Mouse (Mus musculus): ENCODE results near the gene Map2k3. TPM values are rescaled to one million over a fixed set of nuclear protein-coding genes. Genes with fewer than 3 reads are reported as not detected.

The Map2k3 gene
- total RNA-seq, 2 experiments from 2014 or later, result 12.4 to 14.8 TPM

DNA sequence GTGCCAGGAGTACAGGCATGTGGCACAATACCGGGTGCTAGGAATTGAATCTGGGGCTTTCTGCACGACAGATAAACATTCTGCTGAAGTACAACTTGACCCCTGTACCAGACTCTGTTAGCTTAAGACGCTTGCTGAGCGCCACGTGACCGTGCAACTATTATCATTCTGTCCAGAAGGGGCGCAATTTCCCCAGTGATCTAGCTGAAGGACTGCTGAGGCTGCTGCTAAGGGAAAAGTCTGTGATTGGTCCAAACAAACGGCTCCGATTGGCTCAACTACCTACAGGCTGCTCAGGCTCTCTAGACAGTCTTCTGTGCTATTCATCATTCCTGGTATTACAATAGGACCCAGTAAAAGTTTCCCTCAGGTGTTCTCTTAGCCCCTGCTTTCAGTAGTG, 4.6 kb upstream of the Map2k3 start:
- peak; percentile 81 to 88 for DNase-seq

DNA sequence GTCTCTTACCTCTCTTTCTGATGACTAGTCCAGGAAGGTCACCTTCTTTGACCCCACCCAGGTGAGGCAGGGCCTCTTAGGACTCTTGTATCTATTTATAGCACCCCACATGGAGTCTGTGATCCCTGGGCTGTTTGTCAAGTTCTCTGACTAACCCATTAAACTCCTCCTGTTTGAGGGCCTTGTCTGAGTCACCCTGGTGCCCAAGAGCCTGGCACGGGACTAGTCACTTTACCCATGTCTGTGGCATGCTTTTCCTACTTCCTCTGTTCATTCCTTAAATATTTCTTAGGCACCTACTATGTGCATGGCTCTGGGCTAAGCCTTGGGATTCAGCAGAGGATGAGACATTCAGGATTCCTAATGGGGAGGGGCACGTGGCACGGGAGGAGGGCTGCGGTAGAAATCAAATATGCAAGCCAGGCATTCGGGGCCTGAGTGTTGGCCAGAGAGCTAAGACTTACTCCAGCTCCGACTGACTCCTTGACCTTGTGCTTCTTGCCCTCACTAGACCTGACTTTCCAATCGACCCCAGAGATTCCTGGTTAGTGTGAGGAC, 1.0 kb upstream of the Map2k3 start:
- DNase-seq, result no peak

DNA sequence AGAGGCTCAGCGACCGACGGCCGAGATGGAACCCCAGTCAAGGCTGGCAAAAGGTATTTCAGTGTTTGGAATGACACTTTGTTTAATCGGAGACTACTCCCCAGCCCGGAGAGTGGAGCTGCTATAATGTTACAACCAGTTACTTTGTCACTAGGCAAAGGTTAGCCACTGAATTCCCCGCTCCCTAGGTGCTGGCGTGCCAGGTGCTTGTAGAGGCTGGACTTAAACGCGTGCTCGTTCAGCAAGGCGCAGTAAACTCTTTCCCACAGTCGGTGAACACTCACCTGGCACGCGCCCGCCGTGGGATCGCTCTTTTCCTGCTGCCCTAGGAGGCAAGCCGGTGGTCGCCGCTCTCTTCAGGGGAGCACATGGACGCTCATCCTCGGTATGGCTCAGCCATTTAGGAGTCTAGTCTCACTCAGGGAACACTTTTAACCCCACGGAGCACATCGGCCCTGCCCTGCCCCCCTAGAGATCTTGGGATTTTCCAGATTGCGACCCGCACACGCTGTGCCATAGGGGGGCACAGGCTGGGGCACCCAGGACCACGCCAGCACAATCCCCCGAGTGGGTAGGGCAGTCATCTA, 458 bp upstream of the Map2k3 start:
- DNase-seq, result no peak

DNA sequence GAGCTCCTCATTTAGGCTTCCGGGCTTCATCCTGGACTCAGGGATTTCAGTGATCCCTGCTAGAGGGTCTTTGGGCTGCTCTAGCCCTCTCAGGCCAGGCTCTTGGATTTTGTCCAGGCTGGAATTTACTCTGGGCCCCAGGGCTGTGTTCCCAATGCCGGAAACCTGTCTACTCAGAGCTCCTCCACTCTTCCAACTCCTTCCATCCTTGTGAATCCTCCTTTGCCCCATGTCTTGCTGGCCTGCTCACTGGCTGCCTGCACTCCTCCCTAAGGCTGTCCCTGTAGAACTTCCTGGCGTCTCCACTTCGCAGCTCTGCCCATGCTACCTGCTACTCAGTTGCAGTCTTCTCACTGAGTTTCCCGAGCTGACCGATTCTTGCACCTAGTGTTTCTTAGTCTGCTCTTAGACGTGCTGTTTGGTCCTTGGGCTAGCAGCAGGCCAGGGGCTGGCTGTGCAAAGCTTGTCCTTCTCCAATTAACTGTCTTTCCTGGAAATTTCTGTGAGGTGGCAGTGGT, 729 bp downstream of the Map2k3 start:
- DNase-seq, result no peak

DNA sequence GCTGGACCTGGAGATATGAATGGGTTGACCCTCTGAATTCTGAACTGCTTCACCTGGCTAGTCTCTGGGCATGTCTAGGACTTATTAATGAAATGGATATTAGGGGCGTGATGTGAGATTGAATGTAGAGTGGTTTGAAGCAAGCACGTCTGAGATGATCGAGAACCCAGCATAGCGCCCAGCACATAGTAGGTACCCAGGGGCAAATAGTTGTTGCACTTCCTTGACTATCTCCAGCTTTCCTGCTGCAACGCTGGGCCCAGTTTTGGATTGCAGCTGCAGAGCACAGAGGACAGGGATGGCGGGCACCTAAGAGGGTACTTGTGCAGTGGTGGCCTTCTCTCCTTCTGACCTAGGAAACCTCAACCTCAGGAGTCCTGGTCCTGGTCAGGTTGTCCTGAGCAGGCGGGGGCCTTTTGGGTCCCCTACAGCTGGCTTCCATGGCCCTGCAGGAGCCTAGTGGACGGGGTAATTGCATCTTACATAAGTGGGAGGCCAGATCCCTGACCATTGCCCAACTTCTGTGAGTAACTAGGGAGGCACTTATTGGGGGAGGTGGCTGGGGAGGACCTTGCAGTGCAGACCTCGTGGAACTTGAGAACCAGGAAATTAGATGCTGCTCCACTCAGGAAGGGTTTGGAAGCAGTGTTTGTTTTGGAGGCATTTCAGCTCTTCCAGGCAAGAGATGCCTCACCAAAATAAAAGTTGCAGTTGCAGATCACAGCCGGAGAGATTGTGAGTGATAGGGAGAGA, 1.5 kb downstream of the Map2k3 start:
- DNase-seq, result no peak

DNA sequence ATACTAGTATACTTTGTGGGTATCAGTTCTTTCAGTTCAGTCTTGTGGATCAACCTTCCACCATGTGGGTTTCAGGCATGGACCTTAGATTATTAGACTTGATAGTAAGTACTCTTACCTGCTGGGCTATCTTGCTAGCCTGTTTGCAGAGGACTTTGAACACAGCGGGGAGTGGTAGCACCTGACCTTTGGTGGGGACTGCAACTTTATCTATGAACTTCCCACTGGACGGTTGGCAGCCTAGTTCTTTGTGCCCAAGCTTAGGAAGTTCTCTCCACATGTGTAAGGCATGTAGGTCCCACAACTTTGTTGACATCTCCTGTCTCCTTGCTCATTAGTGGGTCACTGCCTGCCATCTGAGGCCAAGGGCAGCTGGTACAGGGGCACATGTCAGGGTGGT, 3.0 kb downstream of the Map2k3 start:
- no peak for DNase-seq

DNA sequence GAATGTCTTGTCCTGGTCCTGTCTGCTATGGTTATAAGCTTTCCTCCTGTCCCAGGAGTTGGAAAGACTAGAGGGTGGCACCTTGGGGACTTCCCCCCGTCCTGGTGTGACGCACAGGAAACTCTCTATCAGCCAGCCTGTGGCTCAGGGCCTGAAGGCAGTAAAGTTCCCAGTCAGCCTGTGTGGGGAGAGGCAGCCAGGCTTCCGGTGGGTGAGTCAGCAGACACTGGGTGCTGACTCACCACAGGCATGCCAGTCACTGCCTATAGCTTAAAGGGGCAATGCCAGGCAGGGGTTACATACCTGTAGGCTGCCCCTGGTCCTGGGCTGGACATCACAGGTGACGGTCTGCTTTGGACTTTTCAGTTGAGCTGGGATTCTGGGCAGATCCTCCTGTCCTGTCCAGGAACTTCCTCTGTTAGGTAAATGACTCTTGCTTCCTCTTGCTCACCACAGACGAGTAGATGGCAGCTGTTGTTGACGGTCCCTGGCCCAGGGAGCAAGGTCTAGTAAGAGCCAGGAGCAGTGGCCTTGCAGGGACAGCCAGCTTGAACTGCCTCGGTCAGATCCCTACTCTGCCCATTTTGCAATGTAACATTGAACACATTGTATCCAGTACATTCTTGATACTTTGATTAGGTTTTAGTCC, 3.6 kb downstream of the Map2k3 start:
- peak; percentile 33 for DNase-seq

DNA sequence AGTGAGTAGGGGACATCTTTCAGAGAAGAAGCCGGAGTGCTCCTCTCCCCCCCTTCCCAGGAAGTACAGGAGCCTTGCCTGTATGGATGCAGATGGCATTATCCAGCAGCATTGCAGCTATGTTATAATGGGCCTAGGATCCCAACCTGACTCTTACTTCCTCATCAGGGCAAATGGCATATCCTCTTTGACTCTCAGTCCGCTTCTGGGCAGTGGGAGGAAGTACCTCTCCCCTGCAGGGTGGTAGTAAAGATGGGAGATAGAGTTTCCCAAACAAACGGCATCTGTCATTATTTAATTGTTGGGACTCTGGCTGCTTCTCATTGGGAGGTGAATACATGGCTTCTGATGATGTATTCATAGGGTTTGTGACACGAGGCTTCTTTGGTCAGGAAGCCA, 4.1 kb downstream of the Map2k3 start:
- no peak for DNase-seq

DNA sequence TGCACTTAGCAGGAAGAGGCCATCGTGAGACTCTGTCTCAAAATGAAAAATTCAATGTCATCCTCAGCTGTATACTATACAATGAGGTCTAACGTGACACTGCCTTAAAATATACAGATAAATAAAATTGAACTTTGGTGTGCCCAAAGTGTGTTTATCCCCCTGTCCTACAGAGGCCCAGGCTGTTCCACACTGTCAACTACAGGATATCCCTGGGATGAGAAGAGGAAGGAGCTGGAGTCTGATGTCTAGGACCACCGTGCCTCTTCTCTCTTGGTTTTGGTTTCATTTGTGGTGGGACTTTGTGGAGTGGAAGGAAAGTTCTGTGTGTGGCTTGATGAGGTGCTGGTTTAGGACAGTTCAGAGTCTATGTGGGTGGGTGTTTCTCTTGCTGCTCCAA, 5.8 kb downstream of the Map2k3 start:
- no peak for DNase-seq

DNA sequence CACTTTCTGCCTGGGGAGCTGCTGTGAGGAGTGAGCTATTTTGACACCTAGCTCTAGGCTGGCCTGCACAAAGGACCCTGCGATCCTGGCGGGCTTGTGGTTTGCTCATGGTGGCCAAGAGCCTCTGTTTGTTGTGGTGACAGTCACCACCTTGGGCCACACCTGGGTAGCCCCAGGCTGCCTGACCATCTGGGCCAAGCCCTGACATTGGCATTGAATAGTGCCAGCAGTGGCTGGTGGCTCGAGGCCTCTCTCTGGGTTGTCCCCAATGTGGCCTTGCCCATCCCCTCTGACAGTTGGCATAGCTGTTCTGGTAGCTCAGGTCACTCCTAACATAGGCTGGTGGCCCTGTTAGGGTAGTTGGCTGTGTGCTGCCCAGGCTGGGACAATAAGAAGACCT, 7.7 kb downstream of the Map2k3 start:
- no peak for DNase-seq

DNA sequence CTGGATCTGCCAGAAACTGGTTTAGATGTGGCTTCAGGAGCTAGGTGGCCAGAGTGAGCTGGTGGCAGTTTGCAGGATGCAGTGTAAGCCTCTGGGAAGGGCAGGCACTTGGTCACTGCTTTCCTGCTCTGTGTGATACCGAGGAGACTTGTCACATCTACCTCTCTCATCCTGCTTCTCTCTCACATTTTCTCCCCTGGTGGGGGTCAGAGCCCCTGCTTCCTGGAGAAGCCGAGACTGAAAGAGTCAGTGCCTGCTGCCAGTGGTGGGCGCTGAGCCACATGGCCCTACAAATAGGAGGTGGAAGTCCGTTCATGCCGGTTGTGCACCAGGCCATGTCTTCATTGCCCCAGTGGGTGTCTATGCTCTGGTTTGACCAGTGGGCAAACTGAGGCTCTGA, 8.7 kb downstream of the Map2k3 start:
- DNase-seq, result no peak

DNA sequence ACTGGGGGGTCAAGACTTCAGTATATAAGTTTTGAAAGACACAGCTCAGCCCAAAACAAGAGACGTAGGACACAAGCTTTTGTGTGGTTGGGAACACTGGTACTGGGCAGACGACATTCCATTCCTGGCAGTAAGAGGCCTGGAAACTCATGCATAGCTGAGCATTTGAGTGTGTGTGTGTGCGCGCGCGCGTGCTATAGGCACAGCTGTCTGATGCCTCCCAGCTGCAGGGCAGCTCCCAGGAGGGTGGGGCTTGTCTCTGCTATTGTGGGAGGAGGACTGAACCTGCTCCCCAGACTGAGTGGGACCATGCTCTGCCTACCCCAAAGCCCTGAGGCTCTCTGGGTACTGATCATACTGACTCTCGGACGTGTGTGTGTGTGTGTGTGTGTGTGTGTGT, 9.5 kb downstream of the Map2k3 start:
- DNase-seq, result no peak

DNA sequence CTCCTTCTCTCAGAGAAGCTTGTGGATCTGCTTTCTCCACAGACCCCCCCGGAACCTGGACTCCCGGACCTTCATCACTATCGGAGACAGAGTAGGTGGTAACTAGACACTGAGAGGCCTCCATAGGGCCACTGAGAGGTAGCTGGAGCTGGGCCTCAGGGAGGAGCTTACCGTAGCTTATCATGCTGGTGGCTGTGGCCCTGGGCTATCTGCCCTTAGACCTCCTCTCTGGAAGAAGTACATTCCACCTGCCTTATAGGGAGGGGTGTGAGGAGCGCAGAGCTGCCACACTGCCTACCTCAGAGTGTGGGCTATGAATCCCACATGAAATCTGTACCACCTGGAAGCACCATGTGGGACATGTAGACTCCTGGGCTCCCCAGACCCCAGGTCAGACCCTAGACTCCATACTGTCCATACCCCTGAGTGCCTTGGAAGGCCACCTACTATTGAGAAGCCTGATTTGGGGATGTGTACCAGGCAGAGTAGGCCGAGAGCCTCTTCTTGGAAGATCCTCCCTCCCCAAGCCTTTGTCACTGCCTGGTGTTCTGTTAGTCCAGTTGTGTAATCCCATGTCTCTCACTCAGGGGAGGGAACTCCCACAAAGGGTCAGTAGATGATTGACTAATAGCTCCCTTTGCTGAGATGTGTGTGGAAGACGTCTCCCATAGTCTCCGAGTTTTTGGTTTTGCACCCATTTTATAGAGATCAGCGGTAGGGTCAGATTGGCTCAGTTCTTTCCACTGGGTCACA, 10.6 kb downstream of the Map2k3 start:
- no peak for DNase-seq

DNA sequence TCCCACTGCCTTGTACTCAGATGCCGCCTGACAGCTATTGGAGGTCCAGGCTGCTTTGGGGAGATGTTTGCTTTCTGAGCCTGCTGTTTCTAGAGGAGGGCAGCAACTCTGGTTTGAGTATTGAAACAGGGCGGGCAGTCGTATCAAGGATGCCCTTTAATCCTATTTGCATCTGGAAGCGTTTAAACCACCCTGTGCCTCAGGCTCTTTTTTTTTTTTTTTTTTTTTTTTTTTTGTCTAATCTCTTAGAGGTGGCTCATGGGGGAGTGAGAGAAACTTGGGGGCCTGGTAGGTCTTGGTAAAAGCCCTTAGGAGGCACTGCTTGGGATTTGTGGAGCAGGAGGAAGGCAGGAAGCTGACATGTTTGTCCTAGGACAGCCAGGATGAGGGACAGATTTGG, 13.2 kb downstream of the Map2k3 start:
- DNase-seq, result no peak

DNA sequence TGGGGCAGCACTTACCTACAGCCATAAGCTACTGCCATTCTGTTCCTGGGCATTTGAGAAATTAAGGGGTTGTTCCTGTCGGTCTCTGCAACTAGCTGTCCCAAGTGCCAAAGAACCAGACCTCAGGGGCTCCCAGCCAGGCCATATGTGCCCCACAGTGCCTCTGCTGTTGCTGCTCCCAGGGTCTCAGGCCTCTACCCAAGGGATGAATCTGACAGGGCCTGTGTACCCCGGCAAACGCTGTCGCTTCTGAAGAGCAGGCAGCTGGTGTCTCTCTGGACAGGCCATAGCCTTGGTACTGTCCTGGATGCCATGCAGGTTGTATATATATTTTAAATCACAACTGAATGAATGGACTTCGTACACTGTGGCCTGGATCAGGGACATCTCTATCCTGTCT, 20.1 kb downstream of the Map2k3 start:
- no peak for DNase-seq

DNA sequence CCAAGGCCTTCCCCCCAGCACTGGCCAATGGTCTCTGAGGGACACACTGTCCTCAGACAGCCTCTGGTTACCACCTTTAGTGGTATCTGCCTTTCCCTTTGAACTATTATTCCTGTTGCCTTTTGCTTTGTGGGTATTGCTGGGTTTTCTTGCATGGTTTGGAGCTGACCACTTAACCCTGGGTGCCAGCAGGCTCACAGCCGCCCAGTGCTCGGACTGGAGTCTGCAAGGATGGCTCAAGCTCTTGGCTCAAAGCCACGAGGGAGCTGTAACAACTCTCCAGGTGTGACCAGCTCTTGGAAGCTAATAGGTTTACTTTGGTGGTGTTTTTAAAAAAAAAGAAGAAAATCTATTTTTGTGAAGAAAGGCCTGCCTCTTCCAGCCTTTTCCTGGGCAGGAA, 20.5 kb downstream of the Map2k3 start:
- no peak for DNase-seq

DNA sequence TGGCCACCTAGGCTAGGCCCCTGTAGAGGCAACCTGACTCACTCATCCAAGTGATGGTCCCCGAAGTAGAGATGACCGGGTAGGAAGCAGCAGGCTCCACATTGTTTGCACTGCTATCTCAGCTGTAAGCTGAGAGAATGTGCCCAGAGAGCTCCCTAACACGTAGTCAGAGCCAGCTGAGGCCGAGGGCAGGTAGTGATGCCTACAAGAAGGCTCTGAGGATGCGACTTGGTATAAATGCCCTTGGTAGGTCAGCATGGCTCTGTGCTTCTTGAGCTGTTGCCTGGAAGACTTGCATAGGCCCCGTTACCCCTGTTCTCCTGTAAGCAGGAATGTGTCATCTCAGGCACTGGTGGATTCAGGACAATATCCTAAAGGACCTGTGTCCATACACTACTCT, 21.2 kb downstream of the Map2k3 start:
- no peak for DNase-seq

DNA sequence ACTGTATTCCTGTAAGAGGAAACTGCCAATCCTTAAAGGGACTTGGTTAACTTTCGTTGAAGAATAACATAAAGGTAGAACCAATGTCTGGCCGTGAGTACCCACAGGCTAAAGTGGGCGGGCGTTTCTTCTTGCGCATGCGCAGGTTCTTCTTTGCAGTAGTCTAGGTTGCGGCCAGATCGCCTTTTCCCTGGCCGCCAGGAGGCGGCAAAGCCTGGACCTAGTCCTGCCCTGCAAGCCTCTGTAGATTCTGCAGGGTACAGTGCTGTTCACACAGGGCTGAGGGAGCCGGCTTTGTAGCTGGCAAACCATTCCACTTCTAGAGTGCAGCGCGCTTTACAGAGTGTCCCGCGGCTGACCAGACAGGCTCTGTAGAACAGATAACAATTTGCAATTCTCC, 22.0 kb downstream of the Map2k3 start:
- peak; percentile 81 to 82 for DNase-seq

DNA sequence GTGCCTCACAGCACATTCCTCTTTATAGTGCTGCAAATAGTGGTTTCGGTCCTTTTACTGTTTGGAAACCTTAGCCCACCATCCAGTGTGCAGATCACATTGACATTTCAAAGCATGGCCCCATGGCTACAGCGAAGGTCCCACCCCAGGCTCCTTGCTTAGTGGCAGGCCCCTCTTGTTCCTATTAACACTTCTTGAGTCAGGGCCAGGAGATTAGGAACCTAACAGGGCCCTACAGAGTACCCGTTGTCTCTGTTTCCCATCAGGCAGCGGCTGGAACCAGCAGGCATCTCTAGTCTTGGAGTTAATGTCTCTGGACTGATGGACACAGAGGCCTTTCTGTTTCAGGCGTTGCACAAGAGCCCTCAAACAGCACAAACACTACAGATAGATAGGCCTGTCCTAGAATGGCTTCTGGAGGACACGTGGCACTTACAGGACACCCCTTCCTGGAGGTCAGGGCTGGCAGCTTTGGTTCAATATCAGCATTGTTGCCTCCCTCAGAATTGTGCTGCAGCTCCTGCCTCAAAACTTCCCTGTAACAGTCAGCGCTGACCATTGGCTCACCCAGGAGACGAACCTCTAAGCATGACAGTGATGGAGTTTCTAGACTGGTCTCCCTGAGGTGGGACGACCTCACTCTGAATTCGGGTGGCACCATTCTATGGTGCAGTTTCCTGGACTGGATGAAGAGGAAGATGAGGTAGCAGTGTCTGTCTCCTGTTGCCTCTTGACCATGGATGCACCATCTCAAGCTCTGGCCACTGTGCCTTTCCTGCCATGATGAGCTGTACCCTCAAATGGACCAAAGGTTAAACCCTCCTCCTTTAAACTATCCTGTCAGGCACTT, 22.6 kb downstream of the Map2k3 start:
- no peak for DNase-seq

DNA sequence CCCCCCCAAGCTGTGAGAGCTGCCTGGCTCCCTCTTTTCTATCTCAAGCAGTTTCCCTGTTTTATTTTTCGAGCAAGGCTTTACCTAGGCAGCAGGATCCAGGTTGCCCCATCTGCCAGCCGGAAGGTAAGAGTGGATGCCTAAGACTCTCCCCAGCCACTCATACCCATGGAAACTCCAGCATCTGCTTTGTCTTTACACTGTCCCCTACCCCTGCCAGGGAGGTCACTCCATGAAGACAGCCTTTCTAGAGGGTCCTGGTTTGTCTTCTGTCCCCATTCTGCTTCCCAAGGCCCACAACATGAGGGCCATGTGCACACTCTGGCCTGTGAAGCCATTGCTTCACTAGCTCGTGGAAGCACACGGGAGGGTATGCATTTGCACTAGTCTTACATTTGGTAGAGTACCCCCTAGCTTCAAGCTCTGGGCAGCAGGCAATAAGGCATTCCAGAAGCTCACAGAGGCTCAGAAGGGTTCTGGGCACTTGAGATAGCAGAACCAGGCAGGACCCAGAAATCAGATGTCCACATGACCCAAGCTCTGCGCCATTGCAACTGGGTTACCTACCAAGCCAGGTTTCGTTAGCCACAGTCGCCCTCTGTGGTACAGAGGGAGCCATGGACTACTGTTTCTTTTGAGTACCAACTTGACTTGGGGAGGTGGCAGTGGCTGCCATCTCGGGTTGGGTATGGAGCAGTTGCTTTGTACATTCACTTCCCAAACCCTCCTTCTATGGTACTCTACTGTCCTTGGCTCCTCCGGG, 24.0 kb downstream of the Map2k3 start:
- DNase-seq, result no peak

DNA sequence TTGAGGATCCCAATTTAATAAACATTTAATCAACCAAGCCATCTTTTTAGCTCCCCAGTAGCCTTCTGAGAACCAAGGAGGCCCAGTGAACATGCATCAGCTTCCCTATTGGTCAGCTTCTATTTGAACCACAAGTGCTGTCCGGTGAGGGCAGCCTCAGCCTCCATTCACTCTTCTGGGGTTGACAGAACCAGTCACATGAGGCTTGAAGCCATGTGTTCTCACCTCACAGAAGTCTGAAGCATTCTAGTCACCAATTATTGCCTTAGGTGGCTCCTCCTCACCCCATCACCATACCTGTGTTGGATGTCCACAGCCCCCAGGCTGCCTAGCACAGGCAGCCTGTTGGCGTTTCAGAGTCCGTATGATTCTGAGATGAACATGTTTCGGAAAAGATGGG, 27.1 kb downstream of the Map2k3 start:
- no peak for DNase-seq

All from layer of hippocampus, postnatal 36 days (tissue).